Mouse (Mus musculus) right cerebral cortex, postnatal 14 days (tissue): Measurements from ENCODE around the gene Ak3.
"Not testable (repeated sequence)": the region's sequence is repeated elsewhere in the genome, so short reads cannot be mapped to it uniquely, and the experiment has no call there.

ENCODE experiments used
- DNase-seq: peaks from one replicate; pipeline ENCODE4 v3.0.0; 2022

Gene Ak3

DNA sequence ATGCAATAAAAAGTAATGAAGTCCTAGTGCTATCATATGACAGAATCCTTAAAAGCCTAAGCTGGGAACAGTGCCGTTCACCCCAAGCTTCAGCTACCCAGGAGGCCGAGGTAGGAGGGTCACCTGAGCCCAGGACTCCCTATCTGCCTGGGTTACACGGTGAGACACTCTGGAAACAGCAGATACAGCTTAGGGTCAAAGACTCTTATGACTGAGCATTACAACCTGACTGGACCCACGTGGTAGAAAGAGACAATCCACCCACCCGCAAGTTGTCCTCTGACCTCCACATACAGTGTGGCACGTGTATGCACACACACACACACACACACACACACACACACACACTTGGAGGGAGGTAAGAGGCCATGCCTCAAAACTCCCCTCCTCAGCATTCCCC lies 5.6 kb downstream of the Ak3 start:
- DNase-seq: no peak

- no peak for DNase-seq
Observed at GRCm38 (mm10) chr19:29040206-29040605, 7.6 kb downstream of the Ak3 start.

DNA sequence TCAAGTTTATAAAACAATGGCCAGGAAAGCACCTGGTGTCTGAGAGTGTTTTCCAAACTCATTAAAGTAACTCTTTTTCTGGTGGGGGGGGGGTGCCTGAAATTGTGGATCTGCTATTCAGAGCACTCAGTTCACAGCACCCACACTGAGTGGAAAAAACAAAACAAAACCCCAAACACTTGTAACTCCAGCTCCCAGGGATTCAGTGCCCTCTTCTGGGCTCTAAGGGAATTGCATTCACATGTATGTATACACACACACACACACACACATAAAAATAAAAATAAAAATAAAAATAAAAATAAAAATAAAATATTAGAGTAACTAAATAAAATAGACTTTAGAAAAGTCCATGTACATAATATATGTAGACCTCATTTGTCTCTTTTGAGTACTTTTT lies 8.4 kb downstream of the Ak3 start:
- no peak for DNase-seq

GRCm38 (mm10) chr19:29037541-29037940 lies 10.2 kb downstream of the Ak3 start:
- no peak for DNase-seq

DNA sequence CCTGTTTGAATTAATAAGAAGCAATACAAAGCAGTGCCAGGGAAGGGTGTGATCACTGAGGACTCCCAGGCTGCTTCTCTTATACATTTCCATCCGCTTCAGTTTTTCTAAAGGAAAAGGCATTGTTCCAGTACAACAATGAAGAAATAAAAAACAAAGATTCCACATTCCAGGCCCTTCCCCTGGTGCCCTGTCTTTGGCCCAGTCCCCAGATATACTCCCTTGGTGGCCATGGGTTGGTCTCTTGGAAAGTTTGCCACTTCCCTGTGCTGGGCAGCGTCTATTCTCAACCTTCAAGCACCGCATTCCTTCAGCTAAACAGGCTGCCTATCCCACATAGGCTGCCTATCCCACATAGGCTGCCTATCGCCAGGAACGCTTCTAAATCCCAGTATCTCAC lies 10.7 kb downstream of the Ak3 start:
- DNase-seq: no peak

DNA sequence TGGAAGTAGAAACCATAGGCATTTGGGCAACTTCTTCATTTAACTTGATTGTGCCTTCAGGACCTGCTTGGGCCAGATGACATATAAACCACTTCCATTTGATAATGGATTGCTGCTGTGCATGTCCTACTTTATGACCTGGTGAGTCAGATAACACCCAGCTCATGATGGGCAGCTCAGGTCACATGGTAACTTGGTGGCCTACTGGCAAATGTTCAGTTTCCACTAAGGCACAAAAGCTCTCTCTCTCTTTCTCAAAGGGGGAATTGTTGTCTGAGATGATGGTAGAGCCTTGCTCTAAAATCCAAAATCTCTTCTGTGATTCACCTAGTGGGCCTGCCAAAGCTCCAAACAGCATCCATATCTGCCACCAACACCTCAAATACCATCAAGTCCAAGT lies 15.1 kb downstream of the Ak3 start:
- no peak for DNase-seq

DNA sequence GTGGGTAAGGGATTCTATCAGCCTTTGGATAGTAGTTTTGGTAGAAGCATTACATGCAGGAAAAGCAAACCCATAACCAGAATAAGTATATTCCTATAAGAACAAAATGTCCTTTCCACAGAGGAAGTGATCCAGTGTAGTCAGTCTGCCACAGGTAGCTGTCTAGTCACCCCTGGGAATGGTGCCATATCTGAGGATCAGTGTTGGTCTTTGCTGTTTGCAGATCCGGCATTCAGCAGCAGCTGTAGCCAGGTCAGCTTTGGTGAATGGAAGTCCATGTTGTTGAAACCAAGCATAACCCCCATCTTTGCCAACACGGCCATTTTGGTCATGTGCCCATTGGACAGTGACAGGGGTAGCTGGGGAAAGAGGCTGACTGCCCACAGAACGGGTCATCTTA lies 16.0 kb downstream of the Ak3 start:
- DNase-seq: no peak

DNA sequence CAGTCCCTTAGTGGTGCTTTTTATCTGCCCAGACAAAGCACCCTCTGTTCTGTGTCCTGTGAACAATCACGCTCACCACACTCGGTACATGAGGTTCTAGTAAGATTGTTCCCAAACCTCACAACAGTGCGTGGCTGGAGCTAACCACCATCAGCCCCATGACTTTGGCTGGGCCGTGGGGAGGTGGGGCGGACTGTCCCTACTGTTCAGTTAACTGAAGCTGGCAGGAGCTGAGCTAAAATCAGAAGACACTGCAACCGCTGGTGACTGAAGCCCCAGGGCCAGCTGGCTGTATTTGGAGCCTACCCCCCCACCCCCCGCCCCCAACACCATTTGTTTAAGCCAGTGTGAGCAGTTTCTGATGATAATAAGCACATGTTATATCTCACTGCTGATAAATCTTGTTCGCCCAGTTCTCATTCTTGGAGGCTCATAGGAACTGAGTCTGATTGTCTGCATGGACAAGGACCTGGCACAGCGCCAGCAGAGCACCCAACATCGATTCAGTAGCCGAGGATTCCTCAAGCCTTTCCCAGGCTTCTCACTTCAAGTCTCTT lies 23.3 kb downstream of the Ak3 start:
- DNase-seq: peak; percentile 49

DNA sequence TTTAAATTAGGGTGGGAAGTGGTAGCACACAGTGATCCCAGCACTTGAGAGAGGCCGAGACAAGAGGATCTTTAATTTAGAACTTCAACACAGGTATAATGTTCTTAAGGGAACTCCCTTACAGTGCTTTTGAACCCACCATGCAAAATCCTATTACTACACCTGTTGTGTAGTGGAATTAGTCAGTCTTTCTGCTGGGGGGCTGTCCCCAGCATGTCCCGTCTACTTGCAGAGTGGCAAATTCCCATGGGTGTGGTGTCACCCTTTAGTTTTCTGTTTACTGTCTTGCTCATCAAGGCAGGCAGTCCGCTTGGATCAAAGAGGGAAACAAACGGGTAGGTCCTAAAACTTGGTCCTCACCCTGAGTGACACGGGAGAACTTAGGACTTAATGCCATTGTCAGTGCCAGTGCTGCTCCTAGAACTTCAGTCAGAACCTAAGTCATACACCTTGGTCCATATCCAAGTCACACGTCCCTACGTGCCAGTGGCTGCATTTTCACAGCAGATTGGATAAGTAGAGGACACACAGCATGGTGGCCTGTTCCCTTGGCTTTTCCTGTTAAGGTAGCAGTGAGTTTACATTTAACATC lies 25.9 kb downstream of the Ak3 start:
- DNase-seq: no peak

DNA sequence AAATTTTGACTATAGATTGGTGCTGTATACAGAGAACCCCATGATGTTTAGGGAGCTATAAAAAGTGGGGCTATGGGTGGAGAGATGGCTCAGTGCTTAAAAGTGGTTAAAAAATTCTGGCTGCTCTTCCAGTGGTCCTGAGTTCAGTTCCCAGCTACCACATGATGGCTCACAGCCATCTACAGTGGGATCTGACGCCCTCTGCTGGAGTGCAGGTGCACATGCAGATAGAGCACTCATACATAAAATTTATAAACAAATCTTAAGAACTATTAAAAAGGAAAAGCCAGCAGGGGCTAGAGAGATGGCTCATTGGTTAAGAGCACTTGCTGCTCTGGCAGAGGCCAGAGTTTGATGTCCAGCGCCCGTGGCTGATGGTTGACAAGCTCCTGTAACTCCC lies 28.1 kb downstream of the Ak3 start:
- no peak for DNase-seq

DNA sequence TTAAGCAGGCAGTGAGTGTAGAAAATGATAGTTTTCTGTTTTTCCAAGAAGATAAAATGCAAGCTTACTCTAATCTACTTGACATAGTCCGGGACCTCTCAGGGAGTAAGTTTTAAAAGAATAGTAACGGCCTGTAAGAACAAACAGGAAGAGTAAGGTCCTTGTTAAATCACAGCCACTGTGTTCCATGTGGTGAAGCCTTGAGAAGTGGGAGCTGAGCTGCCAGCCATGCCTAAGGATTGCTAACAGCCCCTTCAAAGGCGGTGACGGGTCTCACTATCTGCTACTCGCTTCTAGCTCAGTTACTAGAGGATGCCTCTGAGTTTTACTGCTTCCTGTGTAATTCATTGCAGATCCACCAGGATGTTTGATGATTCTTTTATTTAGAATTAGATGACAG lies 31.0 kb downstream of the Ak3 start:
- DNase-seq: no peak

- no peak for DNase-seq
Observed at GRCm38 (mm10) chr19:29016204-29016765, 31.5 kb downstream of the Ak3 start.

DNA sequence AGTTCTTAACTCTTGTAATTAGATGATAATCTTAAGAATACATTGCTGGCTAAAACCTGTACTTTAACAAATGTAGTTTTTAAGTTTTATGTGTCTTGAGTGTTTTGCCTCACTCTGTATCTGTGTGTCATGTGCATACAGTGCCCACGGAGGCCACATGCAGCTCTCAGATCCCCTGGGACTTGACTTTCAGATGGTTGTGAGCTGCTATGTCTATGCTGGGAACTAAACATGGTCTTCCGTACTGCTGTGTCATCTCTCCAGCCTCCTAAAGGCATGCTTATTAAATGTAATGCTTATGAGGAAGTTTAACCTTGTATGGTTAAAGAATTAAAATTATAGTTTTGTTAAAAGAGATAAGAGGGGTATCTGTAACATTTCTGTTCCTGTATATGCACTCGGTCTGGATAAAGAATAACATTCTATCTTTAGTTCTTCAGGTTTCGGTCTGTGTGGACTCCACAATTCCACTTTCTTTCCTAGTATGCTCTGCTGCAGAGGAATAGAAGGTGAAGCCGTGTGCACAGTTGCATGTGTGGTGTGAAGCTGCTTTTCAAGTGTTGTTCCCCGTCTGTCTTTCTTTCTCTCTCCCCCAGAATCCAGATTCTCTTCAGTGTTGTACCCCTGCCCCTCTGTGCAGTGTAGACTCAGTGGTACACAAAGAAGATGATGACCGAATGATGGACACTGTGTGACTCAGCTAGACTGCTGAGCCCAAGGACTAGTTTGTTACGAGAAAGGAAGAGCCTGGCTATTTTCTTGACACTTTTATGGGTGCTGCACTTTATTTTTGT lies 32.2 kb downstream of the Ak3 start:
- no peak for DNase-seq

GRCm38 (mm10) chr19:29014466-29015055 lies 33.2 kb downstream of the Ak3 start:
- DNase-seq: no peak

DNA sequence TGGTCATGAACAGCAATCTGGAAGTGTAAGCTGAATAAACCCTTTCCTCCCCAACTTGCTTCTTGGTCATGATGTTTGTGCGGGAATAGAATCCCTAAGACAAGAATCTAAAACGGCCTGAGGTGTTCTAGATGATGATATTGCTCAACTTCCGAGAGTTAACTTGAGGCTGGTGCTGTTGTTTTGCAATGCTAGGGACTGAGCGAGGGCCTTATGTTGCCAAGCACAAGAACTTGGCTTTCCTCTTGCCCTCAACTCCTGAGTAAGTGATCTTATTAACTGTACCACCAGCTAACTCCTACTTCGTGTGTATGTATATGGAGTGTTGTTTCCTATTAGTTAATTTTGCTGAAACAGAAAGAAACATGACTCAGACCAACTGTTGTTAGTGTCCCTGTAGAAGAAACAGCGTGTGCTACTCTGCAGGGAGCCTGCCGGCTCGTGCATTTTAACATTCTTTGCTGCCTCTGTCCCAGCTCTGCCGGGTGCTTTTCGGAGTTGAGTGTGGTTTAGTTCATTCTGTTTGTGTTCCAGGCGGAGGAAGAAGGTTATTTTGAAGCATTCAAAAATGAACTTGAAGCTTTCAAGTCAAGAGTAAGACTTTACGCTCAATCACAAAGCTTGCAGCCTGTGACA lies 36.3 kb downstream of the Ak3 start:
- no peak for DNase-seq

- no peak for DNase-seq
Observed at GRCm38 (mm10) chr19:29009046-29009445, 38.7 kb downstream of the Ak3 start.

GRCm38 (mm10) chr19:29008069-29008706 lies 39.6 kb downstream of the Ak3 start:
- no peak for DNase-seq

DNA sequence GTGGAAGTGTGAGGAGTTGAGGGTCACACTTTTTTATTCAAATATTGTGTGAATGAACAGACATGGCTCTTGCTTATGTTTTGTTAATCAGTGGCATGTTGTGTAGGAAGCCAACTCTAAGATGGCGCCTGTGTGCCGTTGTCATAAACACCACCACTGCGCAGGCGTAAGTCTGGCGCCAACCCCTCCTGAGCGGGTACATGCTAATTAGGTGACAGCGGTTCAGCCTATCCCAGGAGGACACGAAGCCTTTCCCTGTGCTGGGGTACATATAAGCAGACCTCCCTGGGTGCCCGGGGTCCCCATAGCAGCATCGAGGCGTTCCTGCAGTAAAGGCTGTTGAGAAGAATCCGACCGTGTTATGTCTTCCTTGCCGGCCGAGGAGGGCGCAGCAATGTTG lies 47.4 kb downstream of the Ak3 start:
- DNase-seq: not testable (repeated sequence)

DNA sequence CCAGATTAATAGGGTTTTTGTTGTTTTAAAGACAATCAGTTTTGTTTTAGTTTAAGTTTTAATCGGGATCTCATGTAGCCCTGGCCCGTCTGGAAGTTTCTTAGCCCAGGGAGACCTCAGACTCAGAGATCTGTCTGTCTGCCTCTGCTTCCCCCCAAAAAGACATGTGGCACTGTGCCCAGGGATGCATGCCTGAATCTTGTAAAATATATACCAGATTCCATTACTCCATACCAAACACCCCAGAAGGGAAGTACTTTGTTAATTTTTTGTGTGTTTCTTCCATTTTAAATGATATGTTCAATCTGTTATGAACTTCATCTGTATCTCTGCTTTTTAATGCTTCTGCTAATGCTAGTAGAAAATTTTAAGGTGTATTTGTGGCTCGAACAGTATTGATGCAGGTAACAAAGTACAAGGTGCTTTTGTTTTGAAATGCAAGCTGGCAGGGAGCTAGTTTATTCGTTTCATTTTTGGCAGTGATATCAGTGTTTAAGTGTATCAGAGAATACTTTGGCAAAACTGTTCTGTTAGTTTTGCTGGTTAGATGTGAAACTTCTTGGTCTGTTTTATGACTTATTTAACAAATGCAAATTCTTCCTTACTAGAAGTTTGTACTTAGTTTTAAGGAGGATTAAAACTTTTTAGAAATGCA lies 49.7 kb downstream of the Ak3 start:
- DNase-seq: no peak

DNA sequence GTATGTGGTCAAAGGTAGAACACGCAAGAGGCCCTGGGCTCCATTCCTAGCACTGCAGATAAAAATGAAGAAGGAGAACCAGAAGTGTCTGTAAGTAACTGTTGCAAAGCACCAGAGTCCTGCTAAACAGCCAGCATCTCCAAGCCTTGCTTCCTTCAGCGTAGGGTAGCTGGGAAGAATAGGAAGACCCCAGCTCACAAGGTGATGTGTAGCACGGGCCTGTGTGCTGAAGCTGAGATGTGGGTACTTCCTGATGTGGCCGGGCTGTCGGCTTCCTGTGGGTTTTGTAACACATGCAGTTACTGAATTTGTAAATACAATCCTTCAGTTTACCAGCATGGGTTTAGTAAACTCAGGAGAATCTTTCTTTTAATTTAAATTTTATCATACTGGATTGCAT lies 52.4 kb downstream of the Ak3 start:
- DNase-seq: no peak

DNA sequence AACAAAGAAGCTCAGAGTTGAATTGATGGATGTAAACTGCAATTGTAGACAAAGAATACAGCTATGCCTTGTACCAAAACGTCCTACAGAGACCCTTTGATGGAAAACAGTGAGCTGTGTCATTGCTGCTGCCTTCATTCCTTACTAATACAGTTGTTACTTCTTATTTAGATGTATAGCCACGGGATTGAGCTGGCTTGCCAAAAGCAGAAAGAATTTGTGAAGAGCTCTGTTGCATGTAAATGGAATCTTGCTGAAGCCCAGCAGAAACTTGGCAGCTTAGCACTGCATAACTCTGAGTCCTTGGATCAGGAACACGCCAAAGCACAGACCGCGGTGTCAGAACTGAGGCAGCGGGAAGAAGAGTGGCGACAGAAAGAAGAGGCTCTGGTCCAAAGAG lies 52.9 kb downstream of the Ak3 start:
- DNase-seq: no peak

DNA sequence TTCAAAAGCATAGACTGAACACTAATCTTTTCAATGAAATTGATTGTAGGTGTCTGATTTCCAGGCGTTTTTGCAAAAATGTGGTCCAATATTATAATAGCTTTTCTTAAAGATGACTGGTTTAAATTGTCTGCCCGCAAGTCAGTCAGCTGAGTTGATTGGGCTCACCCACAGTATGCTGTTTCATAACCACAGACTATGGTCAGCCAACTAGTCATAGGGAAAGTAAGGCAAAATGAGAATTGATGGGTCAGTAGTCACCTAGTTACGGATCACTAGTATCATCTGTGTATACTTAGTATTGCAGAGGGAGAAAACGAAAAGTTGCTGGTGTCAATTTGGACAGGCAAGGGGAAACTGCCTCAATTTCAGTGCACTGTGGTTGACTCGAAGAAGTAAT lies 56.4 kb downstream of the Ak3 start:
- DNase-seq: no peak
